Mouse (Mus musculus) intestine, embryonic 14.5 days (tissue): ENCODE data around the gene Fhit. TPM values are rescaled to one million over a fixed set of nuclear protein-coding genes. Genes with fewer than 3 reads are reported as not detected.

Experiments used
- ATAC-seq: fragments of 200-750 bp; cut with Nextera tagmentation; replicated peaks from 2 replicates; pipeline ENCODE4 v1.8.0; 2017; ENCODE audit warnings: low read depth, moderate number of reproducible peaks, moderate TSS enrichment, moderate library complexity; ENCODE audit not compliant: low FRiP score, low TSS enrichment
- DNase-seq: peaks from one replicate; pipeline ENCODE4 v3.0.0-alpha.2; 2018; ENCODE audit warnings: low spot score
- H3K27ac ChIP-seq: fragments of 300-500 bp; sonication (generic); 2 replicates; pipeline ENCODE4 v1.5.1; 2014; ENCODE audit warnings: low read depth, mild to moderate bottlenecking, control low read depth
- H3K27me3 ChIP-seq: fragments of 300-500 bp; sonication (generic); replicated peaks from 2 replicates; pipeline ENCODE4 v1.6.1; 2014; ENCODE audit warnings: low read length, control low read depth; ENCODE audit not compliant: control insufficient read depth, insufficient read depth
- H3K36me3 ChIP-seq: fragments of 300-500 bp; sonication (generic); 2 replicates; pipeline ENCODE4 v1.6.1; 2014; ENCODE audit warnings: low read length, control low read depth; ENCODE audit not compliant: control insufficient read depth, insufficient read depth
- H3K4me1 ChIP-seq: fragments of 300-500 bp; sonication (generic); replicated peaks from 2 replicates; pipeline ENCODE4 v1.6.1; 2014; ENCODE audit warnings: low read length, control low read depth, mixed read lengths; ENCODE audit not compliant: control insufficient read depth, insufficient read depth
- H3K4me2 ChIP-seq: fragments of 300-500 bp; sonication (generic); 2 replicates; pipeline ENCODE4 v1.6.1; 2014; ENCODE audit warnings: low read length
- H3K4me3 ChIP-seq: fragments of 300-500 bp; sonication (generic); 2 replicates; pipeline ENCODE4 v1.5.1; 2014; ENCODE audit warnings: low read depth, low read length, control low read depth, mixed read lengths
- H3K9ac ChIP-seq: fragments of 300-500 bp; sonication (generic); 2 replicates; pipeline ENCODE4 v1.6.1; 2014; ENCODE audit warnings: mild to moderate bottlenecking, low read length
- H3K9me3 ChIP-seq: fragments of 300-500 bp; sonication (generic); 2 replicates; pipeline ENCODE4 v1.6.1; 2016; ENCODE audit warnings: low read length, control low read depth; ENCODE audit not compliant: control insufficient read depth
- WGBS: fragments of 180-500 bp; shearing (Covaris S2); extraction: QIAGEN DNeasy Blood & Tissue Kit; methylation state at CpG from one replicate; pipeline ENCODE4 v1.1.7; 2014; 5-methylcytosine and 5-hydroxymethylcytosine counted together
- polyA plus RNA-seq: library from polyadenylated mRNA; unstranded; fragments of >200 nt; fragmentation: Nextera tagmentation; extraction: Ambion mirVana; gene quantifications from 2 replicates; pipeline ENCODE4 v1.2.1, GENCODE M21; 2014

The Fhit gene
- polyA plus RNA-seq, 1 experiment from 2014 or later: 15.6 TPM

DNA sequence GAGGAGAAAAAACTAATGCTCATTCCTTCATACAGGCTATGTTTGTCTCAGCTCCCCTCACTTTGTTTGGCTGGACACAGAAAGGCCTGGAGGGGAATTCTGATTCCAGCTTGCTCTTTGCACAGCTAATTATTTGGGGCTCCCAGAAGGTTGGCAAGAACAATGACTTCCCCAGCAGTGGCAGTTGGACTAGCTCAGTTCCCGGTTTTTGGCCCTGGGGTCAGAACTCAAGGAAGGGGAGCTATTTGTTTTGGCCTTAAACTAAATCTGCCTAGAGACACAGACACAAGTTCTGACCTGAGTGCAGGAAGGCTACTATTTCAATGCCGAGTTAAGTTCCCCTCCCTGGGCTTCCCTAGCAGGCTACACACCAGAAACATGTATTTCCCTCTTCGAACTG, 506.0 kb downstream of the Fhit start:
- DNase-seq: no peak
- H3K27ac ChIP-seq: no peak overlapping the region

DNA sequence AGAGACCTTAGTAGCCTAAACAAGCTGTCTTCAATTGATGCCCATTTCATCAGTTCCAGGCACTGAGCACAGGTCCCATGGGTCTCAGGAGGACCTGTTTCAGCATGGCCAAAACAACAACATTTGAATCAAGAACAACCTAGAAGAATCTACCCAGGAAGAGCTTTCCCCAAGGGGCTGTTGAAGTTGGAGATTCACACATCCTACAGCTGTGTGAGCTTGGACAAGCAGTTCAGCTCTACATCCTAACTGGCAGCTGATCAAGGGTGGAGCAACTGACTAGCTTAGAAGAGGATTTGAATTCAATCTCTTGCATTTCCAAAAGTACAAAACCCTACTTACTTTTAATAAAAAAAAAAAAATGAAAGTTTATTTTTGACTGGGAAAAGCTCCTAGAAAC, 514.0 kb downstream of the Fhit start:
- Histone ChIP-seq H3K4me3 (no peak overlapping the region), H3K36me3 (no peaks in the 10 kb centered on the region), H3K27ac (no peak overlapping the region), H3K4me2 (no peak overlapping the region), H3K9me3 (no peaks in the 10 kb centered on the region), H3K9ac (no peak overlapping the region), H3K4me1 (no peaks in the 10 kb centered on the region), H3K27me3 (no peaks in the 10 kb centered on the region)
- DNase-seq: no peak
- no peak for ATAC-seq

More for the DNA sequence above, 506.0 kb downstream of the Fhit start:
- Histone ChIP-seq H3K9ac (no peak overlapping the region), H3K36me3 (no peaks in the 10 kb centered on the region), H3K9me3 (no peaks in the 10 kb centered on the region), H3K4me1 (no peaks in the 10 kb centered on the region), H3K4me3 (no peak overlapping the region), H3K27me3 (no peaks in the 10 kb centered on the region), H3K4me2 (no peak overlapping the region)
- ATAC-seq: no peak
- 40% methylated on average over 3 of the region's 3 CpGs for WGBS

- no peak for DNase-seq
Observed at GRCm38 (mm10) chr14:10631783-10632182, 530.1 kb downstream of the Fhit start.

DNA sequence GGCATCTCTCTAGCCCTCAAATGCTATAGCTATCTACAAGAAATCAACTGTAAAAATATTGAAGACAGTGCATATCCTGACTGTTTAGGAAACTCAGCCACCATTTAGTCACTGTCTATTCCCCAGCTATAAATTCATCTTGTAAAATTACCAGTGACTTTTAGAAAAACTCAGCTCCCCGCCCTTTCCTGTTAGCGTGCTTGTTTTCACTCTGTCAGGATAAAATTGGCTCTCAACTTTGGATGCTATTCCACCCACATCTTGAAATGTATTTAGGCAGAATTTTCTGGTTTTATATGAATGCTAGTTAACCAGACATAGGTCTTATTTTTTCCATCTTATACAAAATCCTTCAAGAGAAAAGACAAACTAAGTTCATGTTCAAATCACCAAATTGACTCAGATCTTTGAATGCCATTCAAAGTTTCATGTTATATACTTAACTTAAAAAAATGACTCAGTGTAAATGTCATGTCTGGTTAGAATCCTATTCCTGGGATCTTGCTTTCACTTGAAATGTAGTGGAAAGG, 530.9 kb downstream of the Fhit start:
- no peak overlapping the region for H3K27ac ChIP-seq
- ATAC-seq (no peak), DNase-seq (no peak)
- H3K4me3 ChIP-seq: no peak overlapping the region
- no peaks in the 10 kb centered on the region for H3K27me3 ChIP-seq
- WGBS: 86% methylated on average over 2 of the region's 2 CpGs
- no peaks in the 10 kb centered on the region for H3K9me3 ChIP-seq
- H3K4me1 ChIP-seq: no peaks in the 10 kb centered on the region
- no peak overlapping the region for H3K4me2 ChIP-seq
- H3K36me3 ChIP-seq: no peaks in the 10 kb centered on the region
- no peak overlapping the region for H3K9ac ChIP-seq

More at GRCm38 (mm10) chr14:10631783-10632182, 530.1 kb downstream of the Fhit start:
- 75% methylated on average over 3 of the region's 3 CpGs for WGBS
- H3K4me1 ChIP-seq: no peaks in the 10 kb centered on the region
- ATAC-seq: no peak
- no peak overlapping the region for H3K4me2 ChIP-seq
- no peak overlapping the region for H3K27ac ChIP-seq
- no peaks in the 10 kb centered on the region for H3K9me3 ChIP-seq
- H3K9ac ChIP-seq: no peak overlapping the region
- H3K4me3 ChIP-seq: no peak overlapping the region
- no peaks in the 10 kb centered on the region for H3K27me3 ChIP-seq
- no peaks in the 10 kb centered on the region for H3K36me3 ChIP-seq

DNA sequence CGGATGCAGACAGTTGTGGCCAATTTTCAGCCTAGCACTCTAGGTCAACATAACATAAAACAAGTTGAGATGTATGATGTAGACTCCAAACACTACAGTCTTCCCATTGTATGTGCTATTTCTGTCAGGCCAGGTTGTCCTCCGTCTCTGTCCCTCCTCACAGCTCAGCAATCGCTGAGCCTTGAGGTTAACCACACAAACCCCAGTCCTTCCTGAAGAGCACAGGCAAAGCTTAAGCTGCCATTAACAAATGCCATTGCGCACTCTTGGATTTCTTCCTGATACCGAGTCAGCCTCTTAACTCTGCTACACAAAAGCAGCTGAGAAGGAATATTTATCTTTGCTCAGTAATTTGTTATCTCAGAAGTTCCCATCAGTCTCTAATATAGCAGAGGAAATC, 568.4 kb downstream of the Fhit start:
- no peaks in the 10 kb centered on the region for H3K4me1 ChIP-seq
- 63% methylated on average over 5 of the region's 5 CpGs for WGBS
- no peak for DNase-seq
- no peak for ATAC-seq
- no peaks in the 10 kb centered on the region for H3K9me3 ChIP-seq
- H3K9ac ChIP-seq: no peak overlapping the region
- no peaks in the 10 kb centered on the region for H3K36me3 ChIP-seq
- no peaks in the 10 kb centered on the region for H3K27me3 ChIP-seq
- H3K27ac ChIP-seq: no peak overlapping the region
- no peak overlapping the region for H3K4me2 ChIP-seq
- no peak overlapping the region for H3K4me3 ChIP-seq

- no peaks in the 10 kb centered on the region for H3K9me3 ChIP-seq
- H3K27me3 ChIP-seq: no peaks in the 10 kb centered on the region
- no peak overlapping the region for H3K9ac ChIP-seq
- H3K27ac ChIP-seq: no peak overlapping the region
- no peaks in the 10 kb centered on the region for H3K36me3 ChIP-seq
- WGBS: 65% methylated on average over 3 of the region's 3 CpGs
- H3K4me2 ChIP-seq: no peak overlapping the region
- ATAC-seq (0 out of 2 replicates have a peak, but pooled peaks have one; percentile 70), DNase-seq (no peak)
- no peak overlapping the region for H3K4me3 ChIP-seq
- H3K4me1 ChIP-seq: no peaks in the 10 kb centered on the region
Observed at GRCm38 (mm10) chr14:10568937-10569552, 592.8 kb downstream of the Fhit start.

GRCm38 (mm10) chr14:10567771-10568170, 594.1 kb downstream of the Fhit start:
- H3K4me1 ChIP-seq: no peaks in the 10 kb centered on the region
- no peak overlapping the region for H3K4me2 ChIP-seq
- WGBS: 77% methylated on average over 2 of the region's 2 CpGs
- H3K27ac ChIP-seq: no peak overlapping the region
- H3K9ac ChIP-seq: no peak overlapping the region
- H3K9me3 ChIP-seq: no peaks in the 10 kb centered on the region
- no peaks in the 10 kb centered on the region for H3K36me3 ChIP-seq
- H3K4me3 ChIP-seq: no peak overlapping the region
- no peaks in the 10 kb centered on the region for H3K27me3 ChIP-seq
- DNase-seq: no peak
- no peak for ATAC-seq

DNA sequence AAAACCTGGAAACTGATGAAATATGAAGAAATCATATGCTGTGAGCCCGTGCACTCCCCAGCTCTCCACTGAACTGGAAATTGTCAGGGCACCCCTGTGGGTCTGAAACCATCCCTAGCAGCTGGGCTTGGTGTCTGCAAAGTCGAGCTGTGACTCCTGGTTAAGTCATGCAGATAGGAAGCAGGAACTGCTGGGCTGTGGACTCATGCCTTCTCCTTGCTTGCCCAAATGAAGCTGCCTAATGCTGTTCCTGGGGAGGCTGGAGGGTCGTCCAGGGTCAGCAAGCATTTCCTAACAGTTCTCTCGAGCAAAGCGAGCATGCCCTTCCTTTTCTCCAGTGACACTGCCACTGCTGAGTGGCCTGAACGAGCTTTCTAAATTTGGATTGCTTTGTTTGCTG, 607.1 kb downstream of the Fhit start:
- Histone ChIP-seq H3K27me3 (no peaks in the 10 kb centered on the region), H3K4me1 (no peaks in the 10 kb centered on the region), H3K4me2 (no peak overlapping the region), H3K9me3 (no peaks in the 10 kb centered on the region), H3K4me3 (no peak overlapping the region), H3K36me3 (no peaks in the 10 kb centered on the region), H3K27ac (no peak overlapping the region), H3K9ac (no peak overlapping the region)
- 51% methylated on average over 6 of the region's 6 CpGs for WGBS
- ATAC-seq (no peak), DNase-seq (no peak)

DNA sequence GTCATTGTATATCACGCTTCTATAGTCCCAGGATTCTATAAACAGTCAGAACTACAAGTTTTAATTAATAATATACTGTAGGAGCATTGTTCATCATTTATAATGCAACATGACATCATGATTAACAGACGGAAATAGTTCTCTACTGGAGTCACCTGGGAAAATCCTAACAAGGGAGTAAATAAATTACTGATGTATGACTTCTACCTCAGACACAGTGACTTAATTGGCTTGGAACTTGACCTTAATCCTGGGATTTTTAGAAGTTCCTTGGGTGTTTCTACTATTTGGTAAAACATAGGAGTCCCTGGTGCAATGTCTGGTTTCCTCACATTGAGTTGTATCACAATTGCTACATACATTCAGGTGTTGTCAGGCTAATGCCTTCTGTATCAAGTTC, 613.2 kb downstream of the Fhit start:
- H3K27me3 ChIP-seq: no peaks in the 10 kb centered on the region
- H3K4me1 ChIP-seq: no peaks in the 10 kb centered on the region
- H3K27ac ChIP-seq: no peak overlapping the region
- no peaks in the 10 kb centered on the region for H3K9me3 ChIP-seq
- no peak for DNase-seq
- no peaks in the 10 kb centered on the region for H3K36me3 ChIP-seq
- 80% methylated on average over 2 of the region's 2 CpGs for WGBS
- no peak overlapping the region for H3K4me2 ChIP-seq
- no peak overlapping the region for H3K9ac ChIP-seq
- no peak for ATAC-seq
- H3K4me3 ChIP-seq: no peak overlapping the region
